Mouse (Mus musculus): Measurements from ENCODE around the gene Apbb1.

Gene Apbb1

GRCm38 (mm10) chr7:105570756-105571155 lies 10.7 kb downstream of the Apbb1 start:
- no peak for DNase-seq (ENCODE audit: low read depth, low spot score)

- no peak for DNase-seq (ENCODE audit: low read depth, low spot score)
Observed at GRCm38 (mm10) chr7:105569512-105570496, 11.6 kb downstream of the Apbb1 start.

- peak; percentile 66 for DNase-seq (ENCODE audit: low read depth, low spot score)
Observed at GRCm38 (mm10) chr7:105568988-105569471, 12.4 kb downstream of the Apbb1 start.

- no peak for DNase-seq (ENCODE audit: low read depth, low spot score)
Observed at GRCm38 (mm10) chr7:105568583-105568982, 12.9 kb downstream of the Apbb1 start.

GRCm38 (mm10) chr7:105565071-105565836 lies 16.2 kb downstream of the Apbb1 start:
- no peak for DNase-seq (ENCODE audit: low read depth, low spot score)

GRCm38 (mm10) chr7:105563367-105563766 lies 18.1 kb downstream of the Apbb1 start:
- no peak for DNase-seq (ENCODE audit: low read depth, low spot score)

GRCm38 (mm10) chr7:105562317-105562716 lies 19.1 kb downstream of the Apbb1 start:
- DNase-seq (ENCODE audit: low read depth, low spot score) = no peak

GRCm38 (mm10) chr7:105559016-105559415 lies 22.4 kb downstream of the Apbb1 start:
- no peak for DNase-seq (ENCODE audit: low read depth, low spot score)

- DNase-seq (ENCODE audit: low read depth, low spot score) = no peak
Observed at GRCm38 (mm10) chr7:105557671-105558070, 23.8 kb downstream of the Apbb1 start.

GRCm38 (mm10) chr7:105556406-105556805 lies 25.0 kb downstream of the Apbb1 start:
- no peak for DNase-seq (ENCODE audit: low read depth, low spot score)

- DNase-seq (ENCODE audit: low read depth, low spot score) = no peak
Observed at GRCm38 (mm10) chr7:105555571-105555970, 25.9 kb downstream of the Apbb1 start.

- peak; percentile 89 for DNase-seq (ENCODE audit: low read depth, low spot score)
Observed at GRCm38 (mm10) chr7:105554212-105554942, 27.1 kb downstream of the Apbb1 start, which contains the start of gene Smpd1. TSS of gene Smpd1 (plus strand) at chr7:105554360.

GRCm38 (mm10) chr7:105553456-105554211 lies 27.8 kb downstream of the Apbb1 start:
- DNase-seq (ENCODE audit: low read depth, low spot score) = no peak

GRCm38 (mm10) chr7:105549035-105549434 lies 32.4 kb downstream of the Apbb1 start:
- DNase-seq (ENCODE audit: low read depth, low spot score) = peak; percentile 71

GRCm38 (mm10) chr7:105547970-105548369 lies 33.5 kb downstream of the Apbb1 start:
- no peak for DNase-seq (ENCODE audit: low read depth, low spot score)

- no peak for DNase-seq (ENCODE audit: low read depth, low spot score)
Observed at GRCm38 (mm10) chr7:105545986-105546385, 35.5 kb downstream of the Apbb1 start.

- no peak for DNase-seq (ENCODE audit: low read depth, low spot score)
Observed at GRCm38 (mm10) chr7:105534162-105534561, 47.3 kb downstream of the Apbb1 start.

- no peak for DNase-seq (ENCODE audit: low read depth, low spot score)
Observed at GRCm38 (mm10) chr7:105528094-105528493, 53.4 kb downstream of the Apbb1 start.

- DNase-seq (ENCODE audit: low read depth, low spot score) = peak; percentile 41
Observed at GRCm38 (mm10) chr7:105527306-105527937, 54.0 kb downstream of the Apbb1 start.

GRCm38 (mm10) chr7:105524222-105524621 lies 57.2 kb downstream of the Apbb1 start:
- DNase-seq (ENCODE audit: low read depth, low spot score) = no peak
